Mouse (Mus musculus) heart, embryonic 10.5 days (tissue): ENCODE data around the gene Elavl2. TPM values are rescaled to one million over a fixed set of nuclear protein-coding genes. Genes with fewer than 3 reads are reported as not detected.

Experiments used
- DNase-seq: peaks from one replicate; pipeline ENCODE4 v3.0.0-alpha.2; 2017; ENCODE audit warnings: low spot score
- H3K27ac ChIP-seq: fragments of 300-500 bp; sonication (generic); 2 replicates; pipeline ENCODE4 v1.5.1; 2016; ENCODE audit warnings: mild to moderate bottlenecking
- H3K27me3 ChIP-seq: fragments of 300-500 bp; sonication (generic); 2 replicates; pipeline ENCODE4 v1.6.1; 2016; ENCODE audit warnings: mild to moderate bottlenecking; ENCODE audit not compliant: poor library complexity, insufficient read depth, severe bottlenecking
- H3K36me3 ChIP-seq: fragments of 300-500 bp; sonication (generic); 2 replicates; pipeline ENCODE4 v1.6.1; 2016; ENCODE audit warnings: mild to moderate bottlenecking, moderate library complexity
- H3K4me1 ChIP-seq: fragments of 300-500 bp; sonication (generic); 2 replicates; pipeline ENCODE4 v1.6.1; 2016; ENCODE audit warnings: mild to moderate bottlenecking
- H3K4me3 ChIP-seq: fragments of 300-500 bp; sonication (generic); 2 replicates; pipeline ENCODE4 v1.5.1; 2016; ENCODE audit warnings: mild to moderate bottlenecking, moderate library complexity
- H3K9me3 ChIP-seq: fragments of 300-500 bp; sonication (generic); 2 replicates; pipeline ENCODE4 v1.6.1; 2016; ENCODE audit warnings: mild to moderate bottlenecking, moderate library complexity
- WGBS: fragments of 180-500 bp; shearing (Covaris S2); methylation state at CpG from one replicate; pipeline ENCODE4 v1.1.7; 2016; 5-methylcytosine and 5-hydroxymethylcytosine counted together
- polyA plus RNA-seq: library from polyadenylated mRNA; unstranded; fragments of >200 nt; fragmentation: Nextera tagmentation; extraction: Ambion mirVana; gene quantifications from 2 replicates; pipeline ENCODE4 v1.2.1, GENCODE M21; 2016

Gene Elavl2
- polyA plus RNA-seq, 1 experiment from 2014 or later, result 2.5 TPM

GRCm38 (mm10) chr4:91374571-91375371, 25.8 kb downstream of the Elavl2 start:
- DNase-seq, result peak; percentile 78
- peaks cover 54% of the 10 kb centered on the region for H3K27me3 ChIP-seq
- peak overlapping the region; percentile 61 for H3K4me3 ChIP-seq
- H3K4me1 ChIP-seq, result peaks cover 30% of the 10 kb centered on the region
- H3K36me3 ChIP-seq, result no peaks in the 10 kb centered on the region
- H3K27ac ChIP-seq, result no peak overlapping the region
- WGBS, result under 1% methylated on average over 46 of the region's 46 CpGs
- H3K9me3 ChIP-seq, result no peaks in the 10 kb centered on the region

- Histone ChIP-seq H3K27ac (no peak overlapping the region), H3K9me3 (no peaks in the 10 kb centered on the region), H3K27me3 (peaks cover 59% of the 10 kb centered on the region), H3K4me1 (peaks cover 30% of the 10 kb centered on the region), H3K36me3 (no peaks in the 10 kb centered on the region), H3K4me3 (no peak overlapping the region)
- no peak for DNase-seq
- WGBS, result 9% methylated on average over 13 of the region's 13 CpGs
Observed at GRCm38 (mm10) chr4:91372844-91373243, 27.7 kb downstream of the Elavl2 start.

GRCm38 (mm10) chr4:91371819-91372215, 28.8 kb downstream of the Elavl2 start:
- no peaks in the 10 kb centered on the region for H3K9me3 ChIP-seq
- peaks cover 59% of the 10 kb centered on the region for H3K27me3 ChIP-seq
- WGBS, result under 1% methylated on average over 41 of the region's 44 CpGs
- peak overlapping the region; percentile 80 for H3K4me3 ChIP-seq
- peak; percentile 89 for DNase-seq
- H3K36me3 ChIP-seq, result no peaks in the 10 kb centered on the region
- H3K4me1 ChIP-seq, result peaks cover 30% of the 10 kb centered on the region
- H3K27ac ChIP-seq, result peak overlapping the region; percentile 77

GRCm38 (mm10) chr4:91371131-91371818, 29.3 kb downstream of the Elavl2 start:
- no peak for DNase-seq

GRCm38 (mm10) chr4:91365276-91365675, 35.3 kb downstream of the Elavl2 start:
- Histone ChIP-seq H3K27ac (no peak overlapping the region), H3K36me3 (no peaks in the 10 kb centered on the region), H3K4me1 (no peaks in the 10 kb centered on the region), H3K27me3 (peaks cover 13% of the 10 kb centered on the region), H3K9me3 (no peaks in the 10 kb centered on the region), H3K4me3 (no peak overlapping the region)
- 82% methylated on average over 12 of the region's 12 CpGs for WGBS
- no peak for DNase-seq

More at GRCm38 (mm10) chr4:91371131-91371818, 29.3 kb downstream of the Elavl2 start:
- H3K4me1 ChIP-seq, result peaks cover 30% of the 10 kb centered on the region
- WGBS, result under 1% methylated on average over 81 of the region's 82 CpGs
- no peaks in the 10 kb centered on the region for H3K36me3 ChIP-seq
- H3K27me3 ChIP-seq, result peaks cover 59% of the 10 kb centered on the region
- no peaks in the 10 kb centered on the region for H3K9me3 ChIP-seq
- peak overlapping the region; percentile 77 for H3K27ac ChIP-seq
- H3K4me3 ChIP-seq, result peak overlapping the region; percentile 80

- Histone ChIP-seq H3K27me3 (peaks cover under 1% of the 10 kb centered on the region), H3K9me3 (no peaks in the 10 kb centered on the region), H3K4me3 (no peak overlapping the region), H3K4me1 (no peaks in the 10 kb centered on the region), H3K27ac (no peak overlapping the region), H3K36me3 (no peaks in the 10 kb centered on the region)
- WGBS, result 78% methylated on average over 4 of the region's 4 CpGs
- DNase-seq, result no peak
Observed at GRCm38 (mm10) chr4:91363963-91364362, 36.6 kb downstream of the Elavl2 start.

- 66% methylated on average over 5 of the region's 5 CpGs for WGBS
- Histone ChIP-seq H3K36me3 (no peaks in the 10 kb centered on the region), H3K4me3 (no peak overlapping the region), H3K9me3 (no peaks in the 10 kb centered on the region), H3K4me1 (no peaks in the 10 kb centered on the region), H3K27me3 (no peaks in the 10 kb centered on the region), H3K27ac (no peak overlapping the region)
- DNase-seq, result no peak
Observed at GRCm38 (mm10) chr4:91362520-91362919, 38.1 kb downstream of the Elavl2 start.

- WGBS, result 63% methylated on average over 9 of the region's 9 CpGs
- no peaks in the 10 kb centered on the region for H3K9me3 ChIP-seq
- DNase-seq, result no peak
Observed at GRCm38 (mm10) chr4:91353138-91353537, 47.4 kb downstream of the Elavl2 start.

GRCm38 (mm10) chr4:91349579-91349978, 51.0 kb downstream of the Elavl2 start:
- Histone ChIP-seq H3K36me3 (no peaks in the 10 kb centered on the region), H3K27ac (no peak overlapping the region), H3K4me1 (no peaks in the 10 kb centered on the region), H3K9me3 (no peaks in the 10 kb centered on the region), H3K4me3 (no peak overlapping the region), H3K27me3 (no peaks in the 10 kb centered on the region)
- 83% methylated on average over 5 of the region's 5 CpGs for WGBS
- DNase-seq, result no peak

More at GRCm38 (mm10) chr4:91353138-91353537, 47.4 kb downstream of the Elavl2 start:
- Histone ChIP-seq H3K27ac (no peak overlapping the region), H3K27me3 (no peaks in the 10 kb centered on the region), H3K36me3 (no peaks in the 10 kb centered on the region), H3K4me1 (no peaks in the 10 kb centered on the region), H3K4me3 (no peak overlapping the region)

GRCm38 (mm10) chr4:91334177-91334576, 66.4 kb downstream of the Elavl2 start:
- Histone ChIP-seq H3K4me1 (no peaks in the 10 kb centered on the region), H3K27me3 (no peaks in the 10 kb centered on the region), H3K9me3 (no peaks in the 10 kb centered on the region), H3K4me3 (no peak overlapping the region), H3K36me3 (no peaks in the 10 kb centered on the region), H3K27ac (no peak overlapping the region)
- 74% methylated on average over 4 of the region's 4 CpGs for WGBS
- DNase-seq, result no peak

GRCm38 (mm10) chr4:91310801-91311200, 89.8 kb downstream of the Elavl2 start:
- no peaks in the 10 kb centered on the region for H3K27me3 ChIP-seq
- no peak for DNase-seq
- H3K9me3 ChIP-seq, result no peaks in the 10 kb centered on the region
- H3K27ac ChIP-seq, result no peak overlapping the region
- no peaks in the 10 kb centered on the region; the same call in 1 of the 2 replicates for H3K4me1 ChIP-seq
- H3K36me3 ChIP-seq, result no peaks in the 10 kb centered on the region
- 89% methylated on average over 1 of the region's 1 CpGs for whole genome bisulfite sequencing
- H3K4me3 ChIP-seq, result no peak overlapping the region

GRCm38 (mm10) chr4:91297706-91298105, 102.9 kb downstream of the Elavl2 start:
- Histone ChIP-seq H3K4me1 (no peaks in the 10 kb centered on the region), H3K27ac (no peak overlapping the region), H3K36me3 (no peaks in the 10 kb centered on the region), H3K9me3 (no peaks in the 10 kb centered on the region), H3K4me3 (no peak overlapping the region), H3K27me3 (no peaks in the 10 kb centered on the region)
- DNase-seq, result no peak

GRCm38 (mm10) chr4:91295317-91295716, 105.3 kb downstream of the Elavl2 start:
- Histone ChIP-seq H3K27ac (no peak overlapping the region), H3K27me3 (no peaks in the 10 kb centered on the region), H3K4me1 (no peaks in the 10 kb centered on the region), H3K36me3 (no peaks in the 10 kb centered on the region), H3K4me3 (no peak overlapping the region), H3K9me3 (no peaks in the 10 kb centered on the region)
- WGBS, result 47% methylated on average over 4 of the region's 4 CpGs
- peak; percentile 75 for DNase-seq
